Mouse (Mus musculus): Measurements from ENCODE around the gene Gm42674.

- no peak for TF ChIP-seq CTCF (conservative IDR thresholded peaks at IDR 0.05 in 1 of 2, IDR thresholded peaks at IDR 0.05 in 1 of 2; ENCODE audit: low read depth in 2 of 2, low read length in 2 of 2)
- no peak for TF ChIP-seq POLR2A (IDR thresholded peaks at IDR 0.05; ENCODE audit: low read depth, low read length)
- TF ChIP-seq ZMIZ1 (IDR thresholded peaks at IDR 0.05; ENCODE audit: low read depth, low read length): no peak
- no peak for TF ChIP-seq JUND (conservative IDR thresholded peaks at IDR 0.05; ENCODE audit: low read depth, low read length)
- TF ChIP-seq CHD2 (IDR thresholded peaks at IDR 0.05; ENCODE audit: low read length): no peak
- no peak for TF ChIP-seq E2F4 (IDR thresholded peaks at IDR 0.05; ENCODE audit: insufficient replicate concordance, low read depth, low read length)
- TF ChIP-seq PAX5 (IDR thresholded peaks at IDR 0.05; ENCODE audit: low read length): no peak
- TF ChIP-seq EP300 (IDR thresholded peaks at IDR 0.05; ENCODE audit: low read length): no peak
- TF ChIP-seq MEF2A (IDR thresholded peaks at IDR 0.05; ENCODE audit: borderline replicate concordance, low read depth, low read length): no peak
- no peak for TF ChIP-seq POLR2AphosphoS2 (IDR thresholded peaks at IDR 0.05; ENCODE audit: low read depth, low read length)
- TF ChIP-seq MAX (IDR thresholded peaks at IDR 0.05; ENCODE audit: low read length): no peak
- TF ChIP-seq MXI1 (IDR thresholded peaks at IDR 0.05; ENCODE audit: low read depth, low read length): no peak
- no peak for TF ChIP-seq MYC (IDR thresholded peaks at IDR 0.05; ENCODE audit: low read depth, low read length)
Measured at GRCm38 (mm10) chr3:90629298-90629697, 27.6 kb downstream of the Gm42674 start.
